In genomic region chr9:61396474-61396873, GRCm38 (mm10) we compare ENCODE assay signal across 13 mouse cellular contexts. TPM values are rescaled to one million over a fixed set of nuclear protein-coding genes. Genes with fewer than 3 reads are reported as not detected.
DNase-seq lines count a peak whose midpoint lies in the region; ATAC-seq and TF ChIP-seq lines count a peak whose summit lies in the region.
"Had no signal": no experiment of that assay in that cellular context is flagged by ENCODE, and none has a peak within 500 bp of the region (broad histone marks: within the 10 kb centered on the region; RNA-seq: fewer than 3 reads in every experiment).

No protein-coding gene starts in this region.

- H3K36me3 ChIP-seq in intestine, embryonic 16.5 days (ENCODE audit: control insufficient read depth, insufficient read depth, low read length) = peaks cover 36% of the 10 kb centered on the region
- peaks cover 37% of the 10 kb centered on the region for H3K36me3 ChIP-seq in intestine, embryonic 15.5 days
- peaks cover 36% of the 10 kb centered on the region for H3K36me3 ChIP-seq in hindbrain, postnatal 0 days (ENCODE audit: insufficient read depth, low read length)

- H3K9ac ChIP-seq in intestine, embryonic 16.5 days (ENCODE audit: low read depth, low read length) = no peak overlapping the region; the same call in 1 of the 2 replicates
- no peak overlapping the region for H3K9ac ChIP-seq in intestine, embryonic 15.5 days
- H3K9ac ChIP-seq in hindbrain, postnatal 0 days (replicated peaks; ENCODE audit: low read length) = no peak overlapping the region

- ATAC-seq in intestine, embryonic 16.5 days = no peak
- no peak; the same call in 1 of the 2 replicates for ATAC-seq in intestine, embryonic 15.5 days
- ATAC-seq in hindbrain, postnatal 0 days = no peak

- peak; percentile 38 for DNase-seq in lung, postnatal 10 days
- DNase-seq in lung, adult 18-20 months = no peak
- DNase-seq in hindbrain, postnatal 0 days (ENCODE audit: low spot score) = peak; percentile 60
- peak; percentile 85 for DNase-seq in retina, embryonic 14.5 days (ENCODE audit: low spot score)
- no peak for DNase-seq in cerebellum, postnatal 4 days (ENCODE audit: low spot score in 2 of 2)
- no peak for DNase-seq in testis, postnatal 14 days (ENCODE audit: low spot score)
- DNase-seq: adrenal gland, postnatal 14 days; cerebellum, adult 9-11 months; heart, postnatal 10 days; layer of hippocampus, postnatal 36 days; right cerebral cortex, adult 18-20 months had no signal

- no peak overlapping the region for H3K4me3 ChIP-seq in intestine, embryonic 16.5 days (ENCODE audit: low read length)
- H3K4me3 ChIP-seq in intestine, embryonic 15.5 days (replicated peaks) = no peak overlapping the region
- no peak overlapping the region for H3K4me3 ChIP-seq in hindbrain, postnatal 0 days (ENCODE audit: low read length)

- WGBS in intestine, embryonic 16.5 days = 61% methylated on average over 13 of the region's 13 CpGs
- 60% methylated on average over 13 of the region's 13 CpGs for WGBS in intestine, embryonic 15.5 days
- WGBS in hindbrain, postnatal 0 days = 23% methylated on average over 13 of the region's 13 CpGs

- no peaks in the 10 kb centered on the region for H3K9me3 ChIP-seq in intestine, embryonic 16.5 days (ENCODE audit: control insufficient read depth, low read length)
- no peaks in the 10 kb centered on the region for H3K9me3 ChIP-seq in intestine, embryonic 15.5 days
- no peaks in the 10 kb centered on the region for H3K9me3 ChIP-seq in hindbrain, postnatal 0 days (ENCODE audit: low read length)

- H3K4me1 ChIP-seq in intestine, embryonic 16.5 days (ENCODE audit: control insufficient read depth, insufficient read depth, low read length) = peaks cover 44% of the 10 kb centered on the region
- H3K4me1 ChIP-seq in intestine, embryonic 15.5 days (replicated peaks) = peaks cover 40% of the 10 kb centered on the region
- H3K4me1 ChIP-seq in hindbrain, postnatal 0 days (ENCODE audit: insufficient read depth, low read length) = peaks cover 23% of the 10 kb centered on the region

- 0 out of 2 replicates have a peak overlapping the region, but pooled peaks have one; percentile 12 for H3K27ac ChIP-seq in intestine, embryonic 16.5 days (ENCODE audit: low read length)
- H3K27ac ChIP-seq in intestine, embryonic 15.5 days = no peak overlapping the region
- H3K27ac ChIP-seq in hindbrain, postnatal 0 days = no peak overlapping the region

- no peaks in the 10 kb centered on the region for H3K27me3 ChIP-seq in intestine, embryonic 16.5 days (replicated peaks; ENCODE audit: control insufficient read depth, insufficient read depth, low read length)
- no peaks in the 10 kb centered on the region for H3K27me3 ChIP-seq in intestine, embryonic 15.5 days (replicated peaks)
- no peaks in the 10 kb centered on the region for H3K27me3 ChIP-seq in hindbrain, postnatal 0 days (ENCODE audit: insufficient read depth, low read length)

- no peak overlapping the region for H3K4me2 ChIP-seq in intestine, embryonic 16.5 days (ENCODE audit: low read depth, low read length)
- no peak overlapping the region for H3K4me2 ChIP-seq in intestine, embryonic 15.5 days (replicated peaks)
- H3K4me2 ChIP-seq in hindbrain, postnatal 0 days (ENCODE audit: low read depth, low read length) = no peak overlapping the region

- peak; percentile 25; the same call in 1 of the 2 replicates for TF ChIP-seq CTCF in hindbrain, postnatal 0 days (IDR thresholded peaks at IDR 0.05; ENCODE audit: low read depth)

RNA-seq across cellular contexts. Expression of gene Tle3, which starts 24.3 kb away (rescaled TPM):
- 15.9 and 18.8 TPM in 2 replicates for polyA plus RNA-seq in intestine, embryonic 16.5 days (2015; fragmentation: Nextera tagmentation; extraction: Ambion mirVana)
- polyA plus RNA-seq in intestine, embryonic 15.5 days (2015; fragmentation: Nextera tagmentation; extraction: Ambion mirVana) = 18.6 and 20.3 TPM in 2 replicates
- 74.1 and 81.3 TPM in 2 replicates for total RNA-seq in hindbrain, postnatal 0 days (2014; rRNA removed)
- 15.5 and 17.7 TPM in 2 replicates for polyA plus RNA-seq in hindbrain, postnatal 0 days (2015; fragmentation: Nextera tagmentation; extraction: Ambion mirVana)

Comparison
In these comparisons a context has a peak if more than half of its experiments do, and no peak if none do; other contexts are left out.
1. DNase-seq: peak in lung, postnatal 10 days (single experiment), hindbrain, postnatal 0 days (single experiment) and retina, embryonic 14.5 days (single experiment); none in lung, adult 18-20 months (0 of 2), cerebellum, postnatal 4 days (0 of 2) and testis, postnatal 14 days (single experiment).